Mouse (Mus musculus) bone marrow, adult 2 months (tissue): Measurements from ENCODE around the gene Mmel1.
A peak's percentile ranks its signal among the peaks of the same experiment; 100 is the strongest.

Experiments
- CTCF ChIP-seq: fragments of 200-500 bp; IDR thresholded peaks from 2 replicates; pipeline ENCODE4 v1.5.1; 2011; ENCODE audit warnings: low read length, control low read depth; ENCODE audit not compliant: control insufficient read depth, insufficient read depth
- POLR2A ChIP-seq: fragments of 200-500 bp; IDR thresholded peaks from 2 replicates; pipeline ENCODE4 v1.6.1; 2011; ENCODE audit warnings: low read depth, mild to moderate bottlenecking, control low read depth, low read length, borderline replicate concordance; ENCODE audit not compliant: control insufficient read depth

GRCm38 (mm10) chr4:154910606-154911522, 41.5 kb downstream of the Mmel1 start:
- TF ChIP-seq CTCF (no peak), POLR2A (0 out of 2 replicates have a peak, but pooled peaks have one; percentile 33)
